In the genomic region with DNA sequence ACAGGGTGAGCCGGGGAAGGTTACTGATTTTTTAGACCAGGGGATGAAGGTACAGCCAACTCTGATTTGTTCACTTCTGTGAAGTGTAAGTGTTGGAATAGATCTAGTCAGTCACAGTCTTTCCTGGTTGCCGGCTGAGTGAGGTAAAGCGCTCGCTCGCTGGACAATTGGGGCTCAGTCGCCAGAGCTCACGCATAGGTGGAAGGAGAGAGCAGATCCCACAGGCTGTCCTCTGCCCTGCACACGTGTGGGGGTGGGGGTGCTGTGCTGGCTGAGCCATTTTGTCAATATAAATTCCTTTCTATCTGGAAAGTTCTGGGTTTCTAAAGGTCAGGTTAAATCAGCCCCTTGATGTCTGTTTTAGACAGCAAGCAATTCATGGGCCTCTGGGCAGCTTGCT, we compare ENCODE assay signal across 17 mouse cellular contexts.
"Had no signal": no experiment of that assay in that cellular context is flagged by ENCODE, and none has a peak within 500 bp of the region (broad histone marks: within the 10 kb centered on the region; RNA-seq: fewer than 3 reads in every experiment).

No protein-coding gene starts in this region.

- H3K27me3 ChIP-seq: limb, embryonic 12.5 days; limb, embryonic 15.5 days; midbrain, embryonic 13.5 days; neural tube, embryonic 12.5 days; neural tube, embryonic 15.5 days; stomach, embryonic 15.5 days had no signal

- H3K4me3 ChIP-seq: limb, embryonic 12.5 days; limb, embryonic 15.5 days; midbrain, embryonic 10.5 days; midbrain, embryonic 13.5 days; neural tube, embryonic 12.5 days; neural tube, embryonic 15.5 days; stomach, embryonic 15.5 days had no signal

- DNase-seq: kidney, postnatal 14 days; kidney, postnatal 4 days; left cerebral cortex, postnatal 4 days; lung, embryonic 14.5 days; retina, postnatal 1 day; right cerebral cortex, postnatal 25 days; spleen, adult 18-20 months; thymus, postnatal 25 days had no signal

- H3K27ac ChIP-seq: limb, embryonic 12.5 days; limb, embryonic 15.5 days; macrophage; midbrain, embryonic 10.5 days; midbrain, embryonic 13.5 days; neural tube, embryonic 12.5 days; neural tube, embryonic 15.5 days; stomach, embryonic 15.5 days had no signal

- ATAC-seq: lung, postnatal 0 days; midbrain, embryonic 13.5 days had no signal

- H3K9me3 ChIP-seq: limb, embryonic 12.5 days; limb, embryonic 15.5 days; midbrain, embryonic 10.5 days; midbrain, embryonic 13.5 days; neural tube, embryonic 12.5 days; neural tube, embryonic 15.5 days; stomach, embryonic 15.5 days had no signal

- H3K4me1 ChIP-seq: midbrain, embryonic 10.5 days; midbrain, embryonic 13.5 days; neural tube, embryonic 12.5 days; neural tube, embryonic 15.5 days; stomach, embryonic 15.5 days had no signal

- H3K9ac ChIP-seq: limb, embryonic 12.5 days; limb, embryonic 15.5 days; lung, embryonic 14.5 days; midbrain, embryonic 13.5 days; neural tube, embryonic 12.5 days; neural tube, embryonic 15.5 days; stomach, embryonic 15.5 days had no signal

- H3K4me2 ChIP-seq: limb, embryonic 12.5 days; limb, embryonic 15.5 days; lung, embryonic 14.5 days; midbrain, embryonic 13.5 days; neural tube, embryonic 12.5 days; neural tube, embryonic 15.5 days; stomach, embryonic 15.5 days had no signal
